Mouse (Mus musculus) lung, embryonic 15.5 days (tissue): ENCODE results near the gene Cd68. TPM values are rescaled to one million over a fixed set of nuclear protein-coding genes. Genes with fewer than 3 reads are reported as not detected.
"Not testable (repeated sequence)": the region's sequence is repeated elsewhere in the genome, so short reads cannot be mapped to it uniquely, and the experiment has no call there.

Experiments
- ATAC-seq: fragments of 200-750 bp; cut with Nextera tagmentation; 2 replicates; pipeline ENCODE4 v1.8.0; 2017; ENCODE audit warnings: moderate number of reproducible peaks, borderline replicate concordance; ENCODE audit not compliant: low FRiP score, low TSS enrichment; ENCODE audit errors: extremely low read depth
- H3K27ac ChIP-seq: fragments of 300-500 bp; sonication (generic); 2 replicates; pipeline ENCODE4 v1.5.1; 2015; ENCODE audit warnings: moderate library complexity, mild to moderate bottlenecking, inconsistent platforms
- H3K27me3 ChIP-seq: fragments of 300-500 bp; sonication (generic); 2 replicates; pipeline ENCODE4 v1.6.1; 2015; ENCODE audit warnings: inconsistent platforms
- H3K36me3 ChIP-seq: fragments of 300-500 bp; sonication (generic); 2 replicates; pipeline ENCODE4 v1.6.1; 2015; ENCODE audit warnings: inconsistent platforms
- H3K4me1 ChIP-seq: fragments of 300-500 bp; sonication (generic); 2 replicates; pipeline ENCODE4 v1.6.1; 2015; ENCODE audit warnings: inconsistent platforms
- H3K4me2 ChIP-seq: fragments of 300-500 bp; sonication (generic); 2 replicates; pipeline ENCODE4 v1.6.1; 2015; ENCODE audit warnings: inconsistent platforms, mild to moderate bottlenecking, moderate library complexity
- H3K4me3 ChIP-seq: fragments of 300-500 bp; sonication (generic); 2 replicates; pipeline ENCODE4 v1.5.1; 2015; ENCODE audit warnings: mild to moderate bottlenecking, inconsistent platforms
- H3K9ac ChIP-seq: fragments of 300-500 bp; sonication (generic); 2 replicates; pipeline ENCODE4 v1.6.1; 2015; ENCODE audit warnings: inconsistent platforms
- H3K9me3 ChIP-seq: fragments of 300-500 bp; sonication (generic); 2 replicates; pipeline ENCODE4 v1.6.1; 2016; ENCODE audit warnings: inconsistent platforms
- WGBS: fragments of 180-500 bp; shearing (Covaris S2); methylation state at CpG from one replicate; pipeline ENCODE4 v1.1.7; 2015; 5-methylcytosine and 5-hydroxymethylcytosine counted together
- microRNA counts: library from miRNA; unstranded; fragments of <30 nt; microRNA quantifications from one replicate; lab custom pipeline; 2016
- microRNA-seq: library from miRNA; unstranded; fragments of <30 nt; microRNA quantifications from one replicate; pipeline ENCODE4, GENCODE M21; 2016
- polyA plus RNA-seq: library from polyadenylated mRNA; unstranded; fragments of >200 nt; fragmentation: Nextera tagmentation; extraction: Ambion mirVana; gene quantifications from 2 replicates; pipeline ENCODE4 v1.2.1, GENCODE M21; 2015

Gene Cd68
- polyA plus RNA-seq, 1 experiment from 2014 or later, result 11.8 TPM

GRCm38 (mm10) chr11:69616781-69617180 lies 49.2 kb downstream of the Cd68 start:
- ATAC-seq, result no peak
- Histone ChIP-seq H3K36me3 (no peaks in the 10 kb centered on the region), H3K4me2 (no peak overlapping the region), H3K27ac (no peak overlapping the region), H3K9ac (0 out of 2 replicates have a peak overlapping the region, but pooled peaks have one; percentile 19), H3K4me1 (peaks cover 10% of the 10 kb centered on the region), H3K27me3 (peaks cover 11% of the 10 kb centered on the region), H3K9me3 (no peaks in the 10 kb centered on the region), H3K4me3 (no peak overlapping the region)
- 41% methylated on average over 10 of the region's 10 CpGs for WGBS

GRCm38 (mm10) chr11:69614257-69614588 lies 51.7 kb downstream of the Cd68 start:
- H3K9me3 ChIP-seq, H3K4me1 ChIP-seq, H3K9ac ChIP-seq, H3K36me3 ChIP-seq, H3K4me3 ChIP-seq, H3K27ac ChIP-seq, ATAC-seq: not testable (repeated sequence)
- 42% methylated on average over 11 of the region's 11 CpGs for WGBS
- Histone ChIP-seq H3K27me3 (peaks cover 11% of the 10 kb centered on the region), H3K4me2 (peak overlapping the region; percentile 49)

MicroRNAs within 50 kb of the gene (microRNA counts, 519-probe panel; counts per million panel counts)
- microRNA mmu-miR-1934 (lab: Ali Mortazavi, UCI) (19.7 counts per million), microRNA mmu-miR-467f (lab: Ali Mortazavi, UCI) (2,714 counts per million, percentile 69 among the panel's probes with 10 or more counts)

Small RNA genes lying within 50 kb of the gene (microRNA-seq; reads per million reads assigned to microRNA genes)
- gene Mir1934 (4.6 reads per million, percentile 20 among the genes with 10 or more reads in this experiment), gene Mir467f (not detected)

Other genes with a start within 250 kb of the Cd68 start
- gene Dnah2, start 117.0 kb downstream of the Cd68 start, polyA plus RNA-seq, result 1.1 and 1.2 TPM in 2 replicates
- 8.5 and 8.8 TPM in 2 replicates for gene Efnb3, start 105.9 kb downstream of the Cd68 start, polyA plus RNA-seq
- gene Wrap53, start 85.9 kb downstream of the Cd68 start, polyA plus RNA-seq, result 28.3 and 28.4 TPM in 2 replicates
- 168 and 170 TPM in 2 replicates for gene Trp53, start 85.8 kb downstream of the Cd68 start, polyA plus RNA-seq
- gene Atp1b2, start 60.2 kb downstream of the Cd68 start, polyA plus RNA-seq, result 8.4 and 10.1 TPM in 2 replicates
- not detected in 2 replicates for gene Shbg, start 48.2 kb downstream of the Cd68 start, polyA plus RNA-seq
- gene Sat2, start 44.1 kb downstream of the Cd68 start, polyA plus RNA-seq, result 17.8 and 18.6 TPM in 2 replicates
- 26.7 and 27.8 TPM in 2 replicates for gene Fxr2, start 33.2 kb downstream of the Cd68 start, polyA plus RNA-seq
- gene Sox15, start 10.8 kb downstream of the Cd68 start, polyA plus RNA-seq, result 0.24 and 0.25 TPM in 2 replicates
- 66.2 and 66.7 TPM in 2 replicates for gene Mpdu1, start 3.5 kb downstream of the Cd68 start, polyA plus RNA-seq
- 595 and 603 TPM in 2 replicates for gene Eif4a1, start 6.3 kb upstream of the Cd68 start, polyA plus RNA-seq
- 72.5 and 81.1 TPM in 2 replicates for gene Senp3, start 15.9 kb upstream of the Cd68 start, polyA plus RNA-seq
- 1.0 and 1.1 TPM in 2 replicates for gene Tnfsf13, start 19.6 kb upstream of the Cd68 start, polyA plus RNA-seq
- 8.3 and 8.9 TPM in 2 replicates for gene Tnfsf12, start 29.7 kb upstream of the Cd68 start, polyA plus RNA-seq
- 4.3 and 5.9 TPM in 2 replicates for gene Tnfsfm13, start 29.9 kb upstream of the Cd68 start, polyA plus RNA-seq
- 26.7 and 31.6 TPM in 2 replicates for gene Polr2a, start 92.5 kb upstream of the Cd68 start, polyA plus RNA-seq
- 0.19 and 0.26 TPM in 2 replicates for gene Slc35g3, start 95.8 kb upstream of the Cd68 start, polyA plus RNA-seq
- gene Zbtb4, start 99.8 kb upstream of the Cd68 start, polyA plus RNA-seq, result 2.6 and 3.0 TPM in 2 replicates
- 15.7 and 15.8 TPM in 2 replicates for gene Chrnb1, start 129.8 kb upstream of the Cd68 start, polyA plus RNA-seq
- 1.2 and 1.3 TPM in 2 replicates for gene Fgf11, start 135.7 kb upstream of the Cd68 start, polyA plus RNA-seq
- gene Tmem102, start 139.5 kb upstream of the Cd68 start, polyA plus RNA-seq, result 6.3 and 7.3 TPM in 2 replicates
- gene Gm39566, start 149.1 kb upstream of the Cd68 start, polyA plus RNA-seq, result not detected in 2 replicates
- not detected in 2 replicates for gene Spem2, start 152.3 kb upstream of the Cd68 start, polyA plus RNA-seq
- not detected in 2 replicates for gene Spem1, start 156.0 kb upstream of the Cd68 start, polyA plus RNA-seq
- 5.5 and 6.5 TPM in 2 replicates for gene Nlgn2, start 171.6 kb upstream of the Cd68 start, polyA plus RNA-seq
- 434 and 473 TPM in 2 replicates for gene Tmem256, start 172.4 kb upstream of the Cd68 start, polyA plus RNA-seq
- gene Plscr3, start 180.2 kb upstream of the Cd68 start, polyA plus RNA-seq, result 110 and 119 TPM in 2 replicates
- gene Tnk1, start 192.6 kb upstream of the Cd68 start, polyA plus RNA-seq, result 9.2 and 9.6 TPM in 2 replicates
- not detected in 2 replicates for gene Tmem95, start 211.9 kb upstream of the Cd68 start, polyA plus RNA-seq
- gene Kctd11, start 215.3 kb upstream of the Cd68 start, polyA plus RNA-seq, result 8.1 and 8.6 TPM in 2 replicates
- 1.4 and 5.0 TPM in 2 replicates for gene Acap1, start 229.4 kb upstream of the Cd68 start, polyA plus RNA-seq
- gene 2810408A11Rik, start 234.8 kb upstream of the Cd68 start, polyA plus RNA-seq, result 11.9 and 13.0 TPM in 2 replicates
- gene Neurl4, start 234.9 kb upstream of the Cd68 start, polyA plus RNA-seq, result 7.1 and 8.0 TPM in 2 replicates
- gene Gps2, start 247.7 kb upstream of the Cd68 start, polyA plus RNA-seq, result 81.7 and 82.2 TPM in 2 replicates